ENCODE assay signal across 8 mouse cellular contexts in the genomic region with DNA sequence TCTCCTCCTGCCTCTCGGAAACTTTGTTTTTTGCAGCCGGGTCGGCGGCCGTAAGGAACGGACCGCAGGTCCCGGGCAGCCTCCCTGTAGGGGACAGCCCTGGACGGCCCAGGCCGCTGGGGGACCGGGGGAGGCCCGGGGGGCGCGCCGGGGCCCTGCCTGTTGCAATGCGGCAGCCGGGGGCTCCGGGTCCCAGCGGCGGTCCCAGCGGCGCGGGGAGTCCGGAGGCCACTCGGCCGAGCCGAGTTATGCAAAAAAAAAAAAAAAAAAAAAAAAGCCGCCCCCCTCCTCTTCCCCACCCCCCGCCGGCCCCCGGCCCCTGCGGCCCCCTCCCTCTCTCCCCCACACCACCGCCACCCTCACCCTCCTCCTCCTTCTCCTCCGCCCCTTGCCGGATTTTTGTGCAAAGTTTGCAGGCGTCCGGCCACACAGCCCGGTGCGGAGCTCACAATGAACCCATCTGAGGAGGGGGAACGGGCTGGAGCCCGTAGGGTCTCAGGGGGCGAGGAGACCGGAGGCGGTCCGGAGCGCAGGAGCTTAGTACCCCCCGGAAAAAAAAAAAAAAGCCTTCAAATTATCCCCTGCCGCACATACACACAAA. TPM values are rescaled to one million over a fixed set of nuclear protein-coding genes. Genes with fewer than 3 reads are reported as not detected.
DNase-seq lines count a peak whose midpoint lies in the region; ATAC-seq and TF ChIP-seq lines count a peak whose summit lies in the region.
"Had no signal": no experiment of that assay in that cellular context is flagged by ENCODE, and none has a peak within 500 bp of the region (broad histone marks: within the 10 kb centered on the region; RNA-seq: fewer than 3 reads in every experiment).

A gene (minus strand): TSS at position 276 of the 601 bp plus-strand sequence.

- H3K79me2 ChIP-seq in heart, adult 2 months (replicated peaks; ENCODE audit: control insufficient read depth, insufficient read depth, low read length) = no peaks in the 10 kb centered on the region

- intact Hi-C loops in heart, adult 2 months (cut with DNase I) = loop anchor here (5.0 kb wide), 1 partner anchor 297 kb away; no protein-coding TSS in a partner anchor

- no peaks in the 10 kb centered on the region for H3K9me3 ChIP-seq in midbrain, embryonic 11.5 days (ENCODE audit: control insufficient read depth, low read length)

- H3K9ac ChIP-seq in heart, adult 2 months (ENCODE audit: low read depth, low read length) = peak within 1 kb of the TSS; percentile 92
- peak within 1 kb of the TSS; percentile 99 for H3K9ac ChIP-seq in midbrain, embryonic 11.5 days (ENCODE audit: low read length)

- no peak for TF ChIP-seq CTCF in testis, adult 2 months (IDR thresholded peaks at IDR 0.05; ENCODE audit: control insufficient read depth, insufficient read depth, insufficient replicate concordance, low read depth, low read length)
- no peak for TF ChIP-seq CTCF in cortical plate, adult 2 months (IDR thresholded peaks at IDR 0.05; ENCODE audit: extremely low read depth, insufficient read depth, low read length)
- TF ChIP-seq CTCF in heart, adult 2 months (IDR thresholded peaks at IDR 0.05) = no peak

- TF ChIP-seq POLR2A in testis, adult 2 months (IDR thresholded peaks at IDR 0.05; ENCODE audit: control insufficient read depth, low read depth, low read length) = no peak
- TF ChIP-seq POLR2A in cortical plate, adult 2 months (IDR thresholded peaks at IDR 0.05; ENCODE audit: extremely low read depth, insufficient read depth, low read length) = no peak
- no peak for TF ChIP-seq POLR2A in heart, adult 2 months (IDR thresholded peaks at IDR 0.05; ENCODE audit: insufficient read depth, low read depth, low read length)

- ATAC-seq in midbrain, embryonic 11.5 days (ENCODE audit: low FRiP score) = peak; percentile 57
- ATAC-seq in monocyte, adult 5-6 weeks (replicated peaks; ENCODE audit: insufficient number of reproducible peaks, low FRiP score, low TSS enrichment, poor library complexity, severe bottlenecking) = no peak

- H3K27me3 ChIP-seq in testis, adult 2 months (ENCODE audit: control insufficient read depth, insufficient read depth, low read length) = peaks cover 9% of the 10 kb centered on the region
- H3K27me3 ChIP-seq in heart, adult 2 months (ENCODE audit: control insufficient read depth, insufficient read depth, low read length) = peaks cover 2% of the 10 kb centered on the region
- H3K27me3 ChIP-seq in midbrain, embryonic 11.5 days (ENCODE audit: control insufficient read depth, insufficient read depth, low read length) = peaks cover 7% of the 10 kb centered on the region

- peak within 1 kb of the TSS; percentile 98 for H3K4me2 ChIP-seq in midbrain, embryonic 11.5 days

- peaks cover 20% of the 10 kb centered on the region for H3K4me1 ChIP-seq in testis, adult 2 months (ENCODE audit: control insufficient read depth, insufficient read depth, low read length)
- H3K4me1 ChIP-seq in cortical plate, adult 2 months (ENCODE audit: control insufficient read depth, insufficient read depth, low read length) = 0 out of 2 replicates have a peak, but pooled peaks cover 2% of the 10 kb centered on the region
- H3K4me1 ChIP-seq in heart, adult 2 months (ENCODE audit: control insufficient read depth, insufficient read depth, low read length) = peaks cover 3% of the 10 kb centered on the region; the same call in 1 of the 2 replicates
- H3K4me1 ChIP-seq in midbrain, embryonic 11.5 days (ENCODE audit: control insufficient read depth, insufficient read depth, low read length) = peaks cover 59% of the 10 kb centered on the region

- peak within 1 kb of the TSS; percentile 73 for H3K4me3 ChIP-seq in testis, adult 2 months (ENCODE audit: control insufficient read depth, low read depth, low read length)
- H3K4me3 ChIP-seq in cortical plate, adult 2 months (ENCODE audit: insufficient read depth, low read length) = peak within 1 kb of the TSS; percentile 41
- H3K4me3 ChIP-seq in heart, adult 2 months = peak within 1 kb of the TSS; percentile 72
- H3K4me3 ChIP-seq in midbrain, embryonic 11.5 days (ENCODE audit: low read depth, low read length) = peak within 1 kb of the TSS; percentile 93

- under 1% methylated on average over 29 of the region's 48 CpGs for WGBS in heart, adult 2 months
- 0% methylated on average over 31 of the region's 48 CpGs for WGBS in midbrain, embryonic 11.5 days

- H3K36me3 ChIP-seq in testis, adult 2 months (ENCODE audit: control insufficient read depth, insufficient read depth, low read length) = no peaks in the 10 kb centered on the region
- no peaks in the 10 kb centered on the region for H3K36me3 ChIP-seq in heart, adult 2 months (ENCODE audit: control insufficient read depth, insufficient read depth, low read length)
- H3K36me3 ChIP-seq in midbrain, embryonic 11.5 days (ENCODE audit: control insufficient read depth, insufficient read depth, low read length) = no peaks in the 10 kb centered on the region

- peak within 1 kb of the TSS; percentile 46 for H3K27ac ChIP-seq in testis, adult 2 months (ENCODE audit: control insufficient read depth, insufficient read depth, low read depth, low read length)
- no peak within 1 kb of the TSS for H3K27ac ChIP-seq in cortical plate, adult 2 months (ENCODE audit: insufficient read depth, low read length)
- peak within 1 kb of the TSS; percentile 97 for H3K27ac ChIP-seq in heart, adult 2 months
- H3K27ac ChIP-seq in midbrain, embryonic 11.5 days (ENCODE audit: low read depth, low read length) = peak within 1 kb of the TSS; percentile 94

- no peak for DNase-seq in testis, postnatal 14 days (ENCODE audit: low spot score)
- peak in 1 of 2 experiments; percentile 49 for DNase-seq in heart, adult 2 months
- DNase-seq in layer of hippocampus, postnatal 14 days (ENCODE audit: low spot score in 2 of 2) = no peak
- DNase-seq in midbrain, embryonic 11.5 days (ENCODE audit: low spot score, missing footprints) = peak; percentile 96

- TF ChIP-seq EP300 in heart, adult 2 months (IDR thresholded peaks at IDR 0.05; ENCODE audit: insufficient read depth, low read depth, low read length) = no peak

RNA-seq across cellular contexts. Expression of the gene that starts here (rescaled TPM):
- polyA plus RNA-seq in testis, adult 2 months (2012; rRNA removed) = 7.2 TPM in 2 replicates
- 13.8 and 15.1 TPM in 2 replicates for polyA plus RNA-seq in cortical plate, adult 2 months (2012; rRNA removed)
- 1 to 10 TPM; 4.8 to 5.3 TPM for total RNA-seq in heart, adult 2 months (2021)
- polyA plus RNA-seq in heart, adult 2 months (2012; rRNA removed) = 4.3 and 7.3 TPM in 2 replicates
- total RNA-seq in layer of hippocampus, postnatal 14 days (2021) = 10 to 100 TPM; 29.9 to 32.3 TPM
- polyA plus RNA-seq in midbrain, embryonic 11.5 days (2014; fragmentation: Nextera tagmentation; extraction: Ambion mirVana) = 40.3 and 43.4 TPM in 2 replicates
- not detected in 3 replicates for total RNA-seq in monocyte, adult 5-6 weeks (2017)
- total RNA-seq: common myeloid progenitor, adult 5-6 weeks had no signal

Comparison
In these comparisons a context has a peak if more than half of its experiments do, and no peak if none do; other contexts are left out.
1. RNA of the gene that starts here (total RNA-seq): 29.9 to 32.3 TPM in layer of hippocampus, postnatal 14 days; 4.8 to 5.3 TPM in heart, adult 2 months and not detected in monocyte, adult 5-6 weeks; every median in the first group is over 4 times any median in the second.
2. H3K4me3 ChIP-seq: peak in every context shown above with its lines; median percentile 93 in midbrain, embryonic 11.5 days; 73 in testis, adult 2 months; 72 in heart, adult 2 months; 41 in cortical plate, adult 2 months.